Mouse (Mus musculus) heart, postnatal 14 days (tissue): ENCODE data around the gene Sort1. TPM values are rescaled to one million over a fixed set of nuclear protein-coding genes. Genes with fewer than 3 reads are reported as not detected.

ENCODE experiments used
- DNase-seq, 2 experiments: peaks; one replicate each; pipeline ENCODE4 v3.0.0; 2021 to 2022
- intact Hi-C: fragments of 180-260 bp; cut with DNase I; formaldehyde crosslinking; loops from one replicate; pipeline ENCODE4 v1.15.1; 2025
- total RNA-seq, 2 experiments: library from RNA; stranded (reverse); gene quantifications; 2 replicates each; pipeline ENCODE4 v1.2.3; 2021

Gene Sort1
- total RNA-seq, 2 experiments from 2014 or later: 19.8 to 24.1 TPM

DNA sequence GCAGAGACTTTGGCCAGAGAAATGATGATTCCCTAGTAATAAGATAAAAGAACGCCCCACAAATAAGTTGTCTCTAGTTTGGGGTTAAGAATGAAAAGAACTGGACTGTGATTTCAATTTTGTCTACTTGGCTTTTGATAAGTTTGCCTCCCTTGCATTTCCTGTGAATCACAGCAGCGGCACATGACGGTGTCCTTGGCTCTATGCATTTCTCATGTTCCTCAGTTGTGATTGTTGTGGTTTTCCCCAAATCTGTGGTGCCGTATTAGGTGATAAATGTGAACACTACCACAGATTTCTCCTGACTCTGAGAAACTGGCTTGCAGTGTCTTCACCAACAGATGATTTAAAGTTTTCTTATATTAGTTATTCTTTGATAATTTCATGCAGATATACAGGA is 38.3 kb downstream of the Sort1 start:
- intact Hi-C loops: loop anchor here (5.0 kb wide), 1 partner anchor 35 kb away; no protein-coding TSS in a partner anchor
- no peak for DNase-seq

- intact Hi-C loops: loop anchor here (5.0 kb wide), 1 partner anchor 36 kb away; no protein-coding TSS in a partner anchor
- DNase-seq: no peak
These were observed 39.1 kb downstream of the Sort1 start for GRCm38 (mm10) chr3:108322962-108323361.

GRCm38 (mm10) chr3:108324837-108325236 is 41.0 kb downstream of the Sort1 start:
- intact Hi-C loops: loop anchor here (5.0 kb wide), 1 partner anchor 38 kb away; no protein-coding TSS in a partner anchor
- DNase-seq: no peak

DNA sequence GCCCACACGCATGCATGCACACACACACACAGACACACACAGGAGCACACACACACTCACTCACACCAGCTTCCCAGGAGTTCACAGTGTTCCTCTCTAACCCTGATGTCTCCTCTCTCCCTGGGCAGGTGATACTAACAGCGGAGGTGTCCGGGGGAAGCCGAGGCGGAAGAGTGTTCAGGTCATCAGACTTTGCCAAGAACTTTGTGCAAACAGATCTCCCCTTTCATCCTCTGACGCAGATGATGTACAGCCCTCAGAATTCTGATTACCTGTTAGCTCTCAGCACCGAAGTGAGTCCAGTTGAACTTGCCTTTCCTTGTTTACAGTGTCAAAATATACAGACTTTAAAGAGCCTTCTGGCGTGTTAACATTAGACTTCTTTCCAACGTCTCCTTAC is 41.6 kb downstream of the Sort1 start:
- intact Hi-C loops: no loop called here
- DNase-seq: no peak

DNA sequence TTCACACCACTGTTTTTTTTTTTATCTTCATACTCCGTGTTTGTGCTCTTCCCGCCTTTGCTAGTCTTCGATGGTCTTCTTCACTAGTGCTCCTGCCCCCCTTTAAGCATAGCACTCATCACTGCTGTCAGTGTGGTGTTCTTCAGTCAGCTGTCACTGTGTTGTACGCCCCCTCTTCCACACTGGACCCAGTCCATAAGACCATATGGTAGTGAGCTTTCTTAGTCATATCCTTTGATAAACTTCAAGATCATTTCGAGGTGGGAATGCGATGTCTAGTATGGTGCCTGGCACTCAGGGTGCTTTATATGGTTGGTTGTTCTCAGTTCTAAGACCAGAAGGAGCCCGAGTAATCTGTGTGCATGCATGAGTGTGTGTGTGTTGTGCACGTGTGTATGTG is 43.4 kb downstream of the Sort1 start:
- peak in 1 of 2 experiments; percentile 26 for DNase-seq
- intact Hi-C loops: no loop called here

DNA sequence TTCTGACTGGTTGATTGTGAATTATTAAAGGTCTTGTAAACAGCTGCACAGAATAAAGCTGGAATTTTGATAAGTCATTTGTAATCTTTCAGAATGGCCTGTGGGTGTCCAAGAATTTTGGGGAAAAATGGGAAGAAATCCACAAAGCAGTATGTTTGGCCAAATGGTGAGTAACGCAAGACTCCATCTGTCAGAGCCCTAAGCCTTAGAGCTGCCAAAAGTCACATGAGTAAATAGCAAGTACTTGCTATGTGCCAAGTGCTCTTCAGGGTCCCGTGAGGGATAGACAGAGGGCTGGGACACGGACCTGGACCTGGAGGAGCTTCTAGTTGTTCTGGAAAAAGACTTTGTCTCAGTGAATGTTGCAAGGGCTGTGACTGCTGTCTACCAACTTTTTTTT is 44.0 kb downstream of the Sort1 start:
- intact Hi-C loops: no loop called here
- DNase-seq: peak; percentile 39 to 43

GRCm38 (mm10) chr3:108328441-108328841 is 44.6 kb downstream of the Sort1 start:
- intact Hi-C loops: no loop called here
- peak; percentile 64 to 73 for DNase-seq

- no peak for DNase-seq
- intact Hi-C loops: no loop called here
These were observed 46.9 kb downstream of the Sort1 start for GRCm38 (mm10) chr3:108330812-108331211.

DNA sequence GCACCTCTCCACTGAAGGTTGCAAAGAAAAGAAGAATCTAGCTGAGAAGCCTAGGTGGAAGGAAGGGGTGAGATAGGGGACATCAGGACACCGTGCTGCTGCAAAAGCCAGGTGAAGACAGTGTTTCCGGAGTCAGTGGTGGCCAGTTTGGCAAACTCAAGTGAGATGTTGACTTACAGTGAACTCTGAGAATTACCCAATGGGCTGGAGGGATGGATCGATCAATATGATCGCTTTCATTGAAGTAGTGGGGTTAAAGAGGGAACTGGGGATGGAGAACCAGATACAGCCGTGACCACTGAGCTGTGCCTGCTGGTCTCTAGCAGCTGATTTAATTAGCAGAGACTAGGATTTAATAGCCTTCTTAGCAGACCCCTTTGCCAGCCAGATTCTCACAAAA is 53.0 kb downstream of the Sort1 start:
- intact Hi-C loops: loop anchor here (5.0 kb wide), 1 partner anchor 55 kb away; the partner anchor contains the start of gene Sort1
- no peak for DNase-seq

DNA sequence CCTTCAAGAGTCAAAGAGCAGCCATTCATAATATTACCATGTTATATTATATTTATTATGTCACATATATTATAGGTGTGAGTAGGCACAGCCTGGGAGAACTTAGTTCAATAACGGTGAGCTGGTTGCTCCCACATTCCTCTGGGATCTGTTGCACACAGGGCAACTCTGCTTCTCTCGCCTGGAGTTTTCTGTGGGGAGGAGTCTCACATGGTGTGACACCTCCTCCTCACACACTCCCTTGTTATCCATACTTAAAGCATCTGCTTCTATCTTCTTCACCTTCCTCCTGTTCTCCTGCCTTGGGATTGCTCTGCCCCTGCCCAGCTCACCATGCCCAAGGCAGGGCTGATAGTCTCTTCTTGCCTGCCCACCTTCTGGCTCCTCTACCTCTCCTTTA is 57.2 kb downstream of the Sort1 start:
- intact Hi-C loops: loop anchor here (5.0 kb wide), 1 partner anchor 44 kb away; no protein-coding TSS in a partner anchor

GRCm38 (mm10) chr3:108342185-108342584 is 58.3 kb downstream of the Sort1 start:
- intact Hi-C loops: loop anchor here (5.0 kb wide), 1 partner anchor 45 kb away; no protein-coding TSS in a partner anchor
- DNase-seq: no peak

More for the DNA sequence above, 57.2 kb downstream of the Sort1 start:
- DNase-seq: no peak

DNA sequence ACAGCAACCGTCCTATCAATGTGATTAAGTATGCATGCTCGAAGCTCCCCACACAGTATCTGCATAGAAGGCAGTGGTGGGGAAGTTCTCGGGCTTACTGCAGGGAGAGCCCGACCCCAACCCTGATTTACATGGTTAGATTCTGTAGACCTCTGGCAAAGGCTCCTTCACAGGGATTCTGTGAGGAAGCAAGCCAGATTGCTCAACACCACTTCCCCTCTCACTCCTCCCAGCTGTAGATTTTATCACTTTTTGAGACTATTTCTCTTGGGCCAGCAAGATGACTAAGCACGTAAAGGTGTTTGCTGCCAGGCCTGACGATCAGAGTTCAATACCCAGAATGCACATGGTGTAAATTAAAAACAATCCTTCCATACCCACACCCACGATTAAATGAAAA is 62.0 kb downstream of the Sort1 start:
- no peak for DNase-seq
- intact Hi-C loops: no loop called here

- no peak for DNase-seq
- intact Hi-C loops: no loop called here
These were observed 64.5 kb downstream of the Sort1 start for GRCm38 (mm10) chr3:108348376-108348775.

GRCm38 (mm10) chr3:108355245-108355644 is 71.4 kb downstream of the Sort1 start:
- DNase-seq: no peak
- intact Hi-C loops: no loop called here

- intact Hi-C loops: no loop called here
- no peak for DNase-seq
These were observed 73.2 kb downstream of the Sort1 start for GRCm38 (mm10) chr3:108357051-108357450.

GRCm38 (mm10) chr3:108358445-108358844 is 74.6 kb downstream of the Sort1 start:
- intact Hi-C loops: no loop called here
- DNase-seq: no peak

DNA sequence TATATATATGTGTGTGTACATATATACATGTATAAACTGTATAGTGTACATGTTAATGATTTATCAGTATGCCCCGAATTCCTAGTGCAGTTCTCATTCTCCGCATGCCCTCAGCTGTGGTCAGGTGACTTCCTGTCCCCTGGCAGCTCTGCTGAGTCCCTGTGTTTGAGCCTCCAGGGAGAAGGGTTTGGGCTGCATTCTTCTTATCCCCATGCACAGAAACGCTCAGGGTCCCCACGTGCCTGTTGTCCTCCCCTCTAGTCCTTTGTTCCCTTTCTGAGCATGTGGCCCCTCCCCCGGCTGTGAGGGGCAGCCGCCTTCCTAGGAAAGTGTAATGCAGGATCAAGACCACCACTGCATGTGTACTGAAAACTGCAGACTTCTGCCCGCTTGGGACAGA is 77.0 kb downstream of the Sort1 start:
- DNase-seq: no peak
- intact Hi-C loops: no loop called here

DNA sequence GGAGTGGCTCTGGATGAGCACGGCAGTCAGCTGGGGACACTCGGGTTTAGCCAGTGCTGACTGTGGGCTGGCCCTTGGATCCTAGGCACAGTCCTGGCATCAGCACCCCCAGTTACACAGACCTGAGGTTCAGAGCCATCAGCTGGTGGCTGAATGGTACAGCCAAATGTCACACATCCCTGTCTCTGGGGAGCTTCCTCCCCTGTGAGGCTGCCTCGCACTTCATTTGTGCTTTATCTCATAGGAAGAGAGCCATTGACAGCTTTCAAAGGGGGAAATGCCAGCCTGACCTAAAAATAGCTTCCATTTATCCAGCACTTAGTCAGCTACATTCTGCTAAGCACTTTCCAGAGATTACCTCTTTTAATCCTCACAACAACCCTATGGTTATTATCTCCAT is 79.7 kb downstream of the Sort1 start:
- intact Hi-C loops: no loop called here
- peak; percentile 9 to 28 for DNase-seq

GRCm38 (mm10) chr3:108364270-108364995 is 80.6 kb downstream of the Sort1 start, which contains the start of gene Mybphl:
Gene Mybphl (plus strand): TSS chr3:108364911.
- intact Hi-C loops: no loop called here
- peak in 1 of 2 experiments; percentile 13 for DNase-seq

DNA sequence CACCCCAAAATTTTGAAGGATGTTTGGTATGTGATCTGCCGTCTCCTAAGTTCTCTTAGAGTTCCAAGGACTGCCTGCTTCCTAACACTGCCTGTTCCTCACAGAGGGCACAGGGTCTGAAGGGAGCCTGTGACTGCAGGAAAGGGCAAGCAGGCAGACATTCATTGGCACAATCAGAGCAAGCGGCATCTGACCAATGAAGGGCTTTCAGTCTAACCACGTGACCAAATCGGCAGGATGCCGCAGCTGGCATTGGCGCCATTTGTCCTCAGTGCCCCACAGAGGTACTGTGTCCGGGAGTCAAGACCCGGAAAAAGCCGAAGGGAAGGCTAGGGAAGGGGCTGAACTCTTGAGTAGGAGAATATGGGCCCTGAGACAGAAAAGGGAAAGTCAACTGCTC is 83.3 kb downstream of the Sort1 start:
- no peak for DNase-seq
- intact Hi-C loops: no loop called here

DNA sequence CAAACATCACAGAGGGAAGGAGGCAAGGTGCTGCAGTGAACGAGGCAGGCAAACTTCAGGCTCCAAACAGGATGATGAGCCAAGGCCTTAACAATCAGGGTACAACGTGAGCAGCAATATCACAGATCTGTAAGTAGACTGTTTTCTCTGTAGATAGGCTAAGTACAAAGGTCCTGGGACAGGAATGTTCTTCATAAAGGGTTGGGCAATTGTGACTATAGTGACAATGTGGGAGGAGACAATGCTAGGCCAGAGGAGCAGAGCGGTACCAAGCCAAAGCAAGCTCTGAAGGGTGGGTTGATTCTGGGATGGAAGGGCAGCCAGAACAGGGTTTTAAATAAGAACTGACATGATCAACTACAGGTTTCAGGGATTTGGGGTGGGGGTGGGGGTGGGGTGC is 83.9 kb downstream of the Sort1 start:
- DNase-seq: no peak
- intact Hi-C loops: no loop called here

DNA sequence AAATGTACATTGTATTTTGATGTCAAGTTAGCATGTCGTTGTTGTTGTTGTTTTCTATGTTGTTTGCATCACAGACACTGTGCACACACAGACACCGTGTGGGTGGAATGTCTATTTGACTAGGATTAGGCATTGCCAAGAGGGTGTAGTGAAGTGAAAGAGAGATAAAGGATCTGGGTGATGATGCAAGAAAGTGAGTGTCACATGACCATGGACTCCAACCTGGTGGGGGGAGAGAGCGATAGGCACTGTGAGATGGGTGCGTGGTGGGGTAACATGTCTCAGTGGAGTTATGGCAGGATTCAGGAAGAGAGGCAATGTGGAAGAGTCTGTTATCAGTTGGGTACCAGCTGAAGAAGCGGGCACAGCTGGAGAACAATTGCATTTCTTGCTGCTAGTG is 84.8 kb downstream of the Sort1 start:
- intact Hi-C loops: no loop called here
- DNase-seq: no peak
